Mouse (Mus musculus) cerebellum, adult (tissue): ENCODE measurements around the gene Parpbp.

Experiments used
- ATAC-seq: cut with Nextera tagmentation; 2 replicates; pipeline ENCODE4 v1.9.2; 2017; ENCODE audit warnings: mild to moderate bottlenecking, moderate library complexity, mixed read lengths; ENCODE audit not compliant: insufficient number of reproducible peaks, low FRiP score, low TSS enrichment

The Parpbp gene

DNA sequence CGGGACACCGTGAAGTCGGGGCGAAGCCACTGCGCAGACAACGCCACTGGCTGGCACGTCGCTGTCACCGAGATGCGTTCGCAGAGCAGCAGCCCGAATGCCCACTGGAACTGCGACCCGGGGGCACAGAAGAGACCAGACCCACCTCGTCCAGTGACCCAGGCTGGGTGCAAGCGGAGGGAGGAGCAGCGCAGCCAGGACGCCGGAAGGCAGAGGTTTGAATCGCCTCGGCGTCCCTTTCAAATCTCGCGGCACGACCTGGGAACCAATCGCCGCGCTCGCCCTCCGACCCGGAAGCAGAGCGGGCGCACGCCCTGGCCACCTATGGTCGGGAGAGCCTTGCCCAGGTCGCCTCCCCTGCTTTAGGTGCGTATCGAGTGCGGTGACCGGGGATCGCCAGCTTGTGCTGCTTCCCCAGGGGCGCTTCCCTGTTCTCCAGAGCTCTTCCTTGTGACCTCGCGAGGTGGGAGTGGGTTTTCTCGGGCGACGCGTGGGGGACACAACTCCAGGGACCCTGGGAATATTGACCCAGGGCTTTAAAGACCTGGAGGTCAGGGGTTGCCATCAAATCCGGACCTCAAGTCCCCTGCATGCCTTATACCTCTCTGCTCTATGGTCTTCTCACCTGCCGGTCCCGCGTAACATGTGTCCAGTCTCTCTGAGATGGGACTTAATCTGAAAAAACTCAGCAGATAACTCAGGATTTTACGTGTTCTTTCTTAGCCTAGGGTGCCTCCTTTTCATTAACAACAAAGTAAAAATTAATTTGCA lies at the start of gene Parpbp, which contains the start of gene Nup37:
Gene Parpbp, minus strand, starts transcription at position 235 of the 771 bp plus-strand sequence.
Gene Nup37, plus strand, starts transcription at position 286 of the 771 bp plus-strand sequence.
- peak; percentile 93 for ATAC-seq

GRCm38 (mm10) chr10:88167438-88168077 lies 20.8 kb upstream of the Parpbp start:
- no peak for ATAC-seq

- ATAC-seq = no peak
These were observed 19.4 kb upstream of the Parpbp start for GRCm38 (mm10) chr10:88166158-88166557.

DNA sequence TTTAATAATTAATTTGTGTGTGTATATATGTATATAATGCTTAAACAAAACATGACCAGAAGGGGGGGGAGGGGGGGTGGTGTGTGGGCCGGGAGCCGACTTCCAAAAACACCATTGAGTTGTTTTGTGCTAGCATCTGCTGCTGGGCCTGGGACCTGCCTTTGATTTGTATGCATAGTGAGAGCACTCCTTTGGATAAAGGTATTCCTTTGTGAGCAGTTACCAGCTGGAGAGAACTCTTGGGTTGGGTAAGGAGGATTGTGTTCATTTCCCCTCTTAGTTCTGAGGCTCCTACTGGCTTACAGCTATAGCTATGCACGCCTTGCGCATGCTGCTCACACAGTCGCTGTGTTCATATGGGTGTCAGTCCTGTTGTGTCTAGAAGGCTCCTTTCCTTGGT lies 15.9 kb upstream of the Parpbp start:
- ATAC-seq = no peak

GRCm38 (mm10) chr10:88162096-88162495 lies 15.4 kb upstream of the Parpbp start:
- ATAC-seq = no peak

GRCm38 (mm10) chr10:88151658-88152057 lies 4.9 kb upstream of the Parpbp start:
- no peak for ATAC-seq

- no peak for ATAC-seq
These were observed 3.6 kb upstream of the Parpbp start for GRCm38 (mm10) chr10:88150381-88150780.

DNA sequence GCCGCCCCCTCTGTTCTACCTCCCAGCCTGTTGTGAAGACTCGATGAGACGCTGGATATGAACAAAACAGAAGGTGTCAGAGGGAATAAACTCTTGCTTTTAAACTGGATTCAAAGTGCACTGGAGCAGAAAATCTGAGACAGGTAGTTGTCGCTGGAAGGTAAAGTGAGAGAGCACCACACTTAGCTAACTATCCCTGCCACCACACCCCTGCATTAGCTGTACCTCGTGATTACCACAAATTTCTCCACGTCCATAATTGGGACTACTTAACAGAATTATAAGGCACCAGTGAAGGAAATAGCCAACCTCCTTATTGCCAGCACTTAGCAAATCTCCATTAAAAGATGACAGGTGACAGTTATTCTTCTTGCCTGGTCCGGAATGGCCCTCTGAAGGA lies 554 bp downstream of the Parpbp start:
- 0 out of 2 replicates have a peak, but pooled peaks have one; percentile 3 for ATAC-seq

DNA sequence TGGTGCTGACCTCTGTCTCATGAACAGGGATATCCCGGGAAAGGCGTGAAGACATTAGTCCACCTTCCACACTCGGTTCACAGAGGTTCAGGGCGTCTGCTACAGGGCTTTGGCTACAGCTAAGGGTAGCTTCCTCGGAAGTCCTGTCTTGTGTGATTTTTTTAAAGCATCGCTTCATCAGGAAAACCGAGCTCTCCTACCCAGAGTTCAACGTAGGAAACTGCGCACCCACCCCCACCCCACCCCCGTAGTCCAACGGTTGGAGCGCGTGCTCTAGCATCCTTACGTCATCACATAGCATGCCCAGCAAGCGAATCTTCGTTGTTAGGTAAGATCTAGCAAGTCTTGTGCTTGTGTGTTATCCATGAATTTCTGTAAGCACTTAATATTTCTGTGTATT lies 11.1 kb downstream of the Parpbp start:
- no peak for ATAC-seq

DNA sequence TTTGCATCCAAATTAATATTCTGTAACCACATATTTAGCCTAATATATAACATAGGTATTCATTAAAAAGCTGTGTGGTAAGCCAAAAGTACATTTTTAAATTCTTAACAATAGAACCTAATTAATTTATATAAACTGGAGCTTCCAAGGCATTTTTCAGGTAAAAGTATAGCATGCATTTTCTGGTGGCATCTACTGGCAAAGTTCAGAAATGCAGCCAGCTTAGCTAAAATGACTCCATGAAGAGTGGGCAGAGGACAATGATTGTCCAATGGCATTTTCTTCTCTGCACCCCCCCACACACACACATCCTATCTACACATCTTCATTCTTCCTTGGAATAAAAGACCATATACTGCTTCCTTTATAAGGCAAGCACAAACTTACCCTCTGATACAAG lies 27.0 kb downstream of the Parpbp start:
- no peak for ATAC-seq

DNA sequence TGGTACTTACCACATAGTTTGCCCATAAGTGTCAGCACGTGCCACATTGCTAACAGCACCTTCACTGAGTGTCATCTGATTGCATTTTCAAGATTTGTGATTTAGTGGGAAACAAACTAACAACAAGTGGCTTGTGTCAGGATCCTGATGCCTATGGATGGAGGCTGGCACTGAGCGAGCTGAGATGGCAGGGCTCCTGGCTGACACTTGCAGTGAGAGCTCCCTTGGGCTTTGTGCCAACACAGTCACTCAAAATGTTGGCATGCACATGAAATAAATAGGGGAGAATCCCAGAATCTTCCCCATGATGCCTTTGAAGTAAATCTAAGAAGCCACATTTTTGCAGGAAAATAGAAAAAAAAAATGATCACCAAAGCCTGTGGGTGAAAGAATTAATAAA lies 33.5 kb downstream of the Parpbp start:
- ATAC-seq = no peak

DNA sequence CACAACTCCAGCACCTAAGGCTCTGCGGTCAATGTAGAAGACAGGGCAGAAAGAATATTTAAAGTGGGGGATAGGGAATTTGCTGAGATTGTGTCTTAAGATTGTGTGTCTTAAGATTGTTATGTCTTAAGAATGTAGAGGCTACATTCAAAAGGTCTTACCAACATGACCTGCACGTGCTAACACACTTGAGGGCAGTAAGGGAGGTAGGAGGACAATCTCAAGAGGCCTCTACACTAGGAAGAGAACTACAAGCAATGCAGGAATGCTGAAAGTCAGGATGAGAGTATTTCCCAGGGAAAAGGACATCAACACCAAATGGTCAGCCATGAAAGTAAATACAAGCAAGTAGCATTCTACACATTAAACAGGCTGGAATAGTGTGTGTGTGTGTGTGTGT lies 40.6 kb downstream of the Parpbp start:
- ATAC-seq = no peak

- ATAC-seq = no peak
These were observed 56.0 kb downstream of the Parpbp start, which contains the start of gene Pmch for GRCm38 (mm10) chr10:88090772-88091171. Gene Pmch (plus strand): TSS chr10:88091072.

DNA sequence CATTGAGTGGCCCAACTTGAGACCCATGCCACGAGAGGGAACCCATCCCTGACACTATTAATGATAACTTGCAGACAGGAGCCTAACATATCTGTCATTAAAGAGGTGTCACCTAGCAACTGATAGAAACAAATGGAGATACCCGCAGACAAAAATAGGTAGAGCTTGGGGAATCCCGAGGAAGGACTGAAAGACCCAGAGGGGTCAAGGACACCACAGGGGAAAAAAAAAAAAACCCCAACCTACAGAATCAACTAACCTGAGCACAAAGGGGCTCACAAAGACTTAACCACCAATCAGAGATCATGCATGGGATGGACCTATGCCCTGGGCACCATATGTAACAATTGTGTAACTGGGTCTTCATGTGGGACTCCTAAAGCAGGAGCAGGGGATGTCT lies 79.4 kb downstream of the Parpbp start:
- ATAC-seq = no peak

GRCm38 (mm10) chr10:88064872-88065271 lies 81.9 kb downstream of the Parpbp start:
- no peak for ATAC-seq

DNA sequence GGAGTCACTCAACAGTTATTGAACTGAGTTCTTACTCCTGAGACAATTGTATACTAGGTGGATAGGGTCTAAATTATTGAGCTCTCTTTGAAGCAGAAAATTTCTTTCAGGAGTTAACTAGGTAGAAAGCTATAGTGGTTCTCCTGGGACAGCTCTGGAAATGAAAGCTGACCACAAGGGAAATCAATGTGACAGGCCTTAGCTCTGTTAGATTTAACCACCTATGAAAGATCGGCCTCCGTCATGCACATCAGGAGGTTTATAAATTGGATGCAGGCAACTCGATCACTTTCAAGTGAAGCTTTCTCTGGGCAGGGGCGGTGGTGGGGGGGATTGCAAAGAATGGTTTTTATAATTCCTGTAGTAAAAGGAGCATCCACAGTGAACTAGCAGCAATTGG lies 83.3 kb downstream of the Parpbp start:
- no peak for ATAC-seq

DNA sequence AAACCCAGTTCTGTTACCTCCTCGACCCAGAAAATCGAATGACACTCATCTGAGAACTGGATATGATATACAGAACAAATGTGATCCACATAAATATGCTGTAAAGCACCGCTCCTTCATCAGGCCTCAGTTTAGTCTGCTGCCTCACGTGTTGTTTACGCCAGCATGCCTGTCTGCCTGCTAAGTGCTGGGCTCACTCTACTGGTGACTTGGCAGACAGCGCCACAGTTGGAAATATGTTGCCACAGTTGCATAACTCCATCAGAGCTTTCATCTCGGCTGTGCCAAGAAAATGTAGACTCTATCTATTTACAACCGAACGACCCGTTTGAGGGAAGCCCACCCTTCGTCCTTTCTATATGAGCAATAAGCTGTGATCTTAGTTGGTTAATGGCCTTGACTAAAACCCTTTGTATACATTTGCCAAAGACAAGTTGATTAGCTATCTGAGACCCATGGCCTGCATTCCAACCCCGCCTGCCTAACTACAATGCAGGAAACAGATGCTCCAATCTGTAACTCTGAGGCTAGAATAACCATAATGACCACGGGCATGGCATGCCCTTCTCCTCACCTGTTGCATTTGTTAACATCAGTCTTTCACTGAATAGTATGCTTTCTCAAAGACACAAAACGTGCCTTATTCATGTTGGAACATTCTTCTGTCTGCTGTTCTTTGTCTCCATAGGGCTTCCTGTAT lies 89.6 kb downstream of the Parpbp start:
- ATAC-seq = no peak

DNA sequence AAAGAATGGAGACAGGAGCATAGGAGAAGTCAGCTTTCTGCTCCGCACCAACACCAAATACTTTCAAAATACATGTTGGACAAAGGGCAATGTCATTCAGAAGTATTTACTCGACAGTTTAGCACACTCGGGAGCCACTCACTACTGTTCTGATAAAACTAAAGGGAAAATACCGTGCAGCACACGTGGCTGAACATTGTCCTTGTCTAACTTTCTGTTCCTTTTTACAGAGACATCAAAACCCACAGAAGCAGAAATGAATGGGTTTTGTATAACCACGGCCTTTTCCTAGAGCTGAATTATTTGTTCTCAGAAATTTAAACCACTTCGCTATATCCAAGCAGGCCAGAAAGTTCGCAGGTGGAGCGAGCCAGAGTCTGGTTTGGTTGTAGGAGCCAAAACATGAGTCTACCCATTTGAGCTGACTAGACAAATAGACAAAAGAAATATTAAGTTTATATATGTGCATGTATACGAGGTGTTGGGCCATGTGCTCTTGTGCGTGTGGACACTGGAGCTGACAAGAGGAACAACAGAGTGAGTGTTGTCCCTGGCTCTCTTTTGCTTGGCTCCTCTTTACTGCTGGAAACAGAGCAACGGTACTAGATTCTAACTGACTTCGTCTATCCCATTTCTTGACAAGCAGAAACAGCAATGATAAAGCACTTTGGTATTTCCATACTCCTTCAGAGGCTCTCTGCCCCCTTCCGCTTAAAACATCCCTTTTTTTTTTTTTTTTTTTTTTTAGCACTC lies 92.3 kb downstream of the Parpbp start:
- ATAC-seq = no peak

GRCm38 (mm10) chr10:88046098-88046771 lies 100.5 kb downstream of the Parpbp start:
- ATAC-seq = no peak

DNA sequence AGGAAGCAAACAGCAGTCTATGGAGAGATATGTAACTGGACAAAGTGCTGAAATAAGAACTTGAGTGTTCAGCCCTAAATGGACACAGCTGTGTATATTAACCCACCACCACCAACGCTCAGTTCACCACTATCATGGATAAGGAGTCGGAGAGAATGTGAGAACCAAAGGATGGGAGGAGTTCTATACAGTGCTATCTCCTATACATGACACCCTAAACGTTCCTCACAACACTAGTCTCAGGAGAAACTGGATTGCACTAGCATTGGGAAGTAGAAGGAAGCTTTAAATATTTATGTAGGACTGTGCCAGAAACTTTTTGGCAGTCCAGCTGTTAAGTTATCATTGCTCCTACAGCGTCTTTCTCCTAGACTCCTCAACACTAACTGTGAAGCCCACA lies 102.4 kb downstream of the Parpbp start:
- no peak for ATAC-seq
